Mouse (Mus musculus) layer of hippocampus, adult 2 months (tissue): ENCODE results near the gene Jak2. TPM values are rescaled to one million over a fixed set of nuclear protein-coding genes. Genes with fewer than 3 reads are reported as not detected.

ENCODE experiments used
- DNase-seq, 2 experiments: peaks; one replicate each; pipeline ENCODE4 v3.0.0; 2022; ENCODE audit warnings: low spot score in 2 of 2
- H3K27ac ChIP-seq: fragments of 200-600 bp; 2 replicates; pipeline ENCODE4 v1.8.1; 2022
- H3K4me3 ChIP-seq: fragments of 200-600 bp; 2 replicates; pipeline ENCODE4 v1.8.1; 2022; ENCODE audit warnings: mild to moderate bottlenecking
- CTCF ChIP-seq: fragments of 200-600 bp; conservative IDR thresholded peaks from 2 replicates; pipeline ENCODE4 v1.8.1; 2022; ENCODE audit warnings: antibody characterized with exemption, mild to moderate bottlenecking, moderate library complexity
- total RNA-seq, 2 experiments: library from RNA; stranded (reverse); gene quantifications; 2 replicates each; pipeline ENCODE4 v1.2.3; 2021

Jak2 gene
- total RNA-seq, 2 experiments from 2014 or later: 27.1 to 28.1 TPM

- H3K4me3 ChIP-seq: no peak overlapping the region
- no peak for TF ChIP-seq CTCF
- no peak overlapping the region for H3K27ac ChIP-seq
- DNase-seq: no peak
Measured at GRCm38 (mm10) chr19:29326822-29327552, 75.4 kb downstream of the Jak2 start.

GRCm38 (mm10) chr19:29334068-29334745 lies 82.6 kb downstream of the Jak2 start, which contains the start of gene Rln1:
TSS of gene Rln1 (minus strand) at chr19:29334670.
- no peak for TF ChIP-seq CTCF
- no peak within 1 kb of the TSS for H3K27ac ChIP-seq
- H3K4me3 ChIP-seq: peak within 1 kb of the TSS; percentile 54
- no peak for DNase-seq

- TF ChIP-seq CTCF: peak; percentile 41
- H3K27ac ChIP-seq: no peak overlapping the region
- DNase-seq: no peak
Measured at GRCm38 (mm10) chr19:29336624-29337023, 85.0 kb downstream of the Jak2 start.

GRCm38 (mm10) chr19:29341029-29341428 lies 89.4 kb downstream of the Jak2 start:
- no peak for TF ChIP-seq CTCF
- Histone ChIP-seq H3K27ac (no peak overlapping the region), H3K4me3 (no peak overlapping the region)
- DNase-seq: no peak

More at GRCm38 (mm10) chr19:29336624-29337023, 85.0 kb downstream of the Jak2 start:
- no peak overlapping the region for H3K4me3 ChIP-seq

GRCm38 (mm10) chr19:29342281-29342680 lies 90.7 kb downstream of the Jak2 start:
- DNase-seq: no peak
- TF ChIP-seq CTCF: no peak

GRCm38 (mm10) chr19:29344868-29345267 lies 93.2 kb downstream of the Jak2 start:
- no peak overlapping the region for H3K4me3 ChIP-seq
- TF ChIP-seq CTCF: no peak
- DNase-seq: no peak
- no peak overlapping the region for H3K27ac ChIP-seq

More at GRCm38 (mm10) chr19:29342281-29342680, 90.7 kb downstream of the Jak2 start:
- Histone ChIP-seq H3K27ac (no peak overlapping the region), H3K4me3 (no peak overlapping the region)

- no peak overlapping the region for H3K27ac ChIP-seq
- H3K4me3 ChIP-seq: no peak overlapping the region
- TF ChIP-seq CTCF: no peak
- DNase-seq: no peak
Measured at GRCm38 (mm10) chr19:29345636-29346035, 94.0 kb downstream of the Jak2 start.

- no peak overlapping the region for H3K4me3 ChIP-seq
- no peak for TF ChIP-seq CTCF
- no peak overlapping the region for H3K27ac ChIP-seq
- DNase-seq: no peak
Measured at GRCm38 (mm10) chr19:29350991-29351390, 99.4 kb downstream of the Jak2 start.

- peak overlapping the region; percentile 25 for H3K4me3 ChIP-seq
- DNase-seq: peak; percentile 81 to 90
- peak overlapping the region; percentile 57; the same call in 1 of the 2 replicates for H3K27ac ChIP-seq
- TF ChIP-seq CTCF: peak; percentile 94
Measured at GRCm38 (mm10) chr19:29354895-29355877, 103.6 kb downstream of the Jak2 start.

GRCm38 (mm10) chr19:29356281-29356680 lies 104.7 kb downstream of the Jak2 start:
- Histone ChIP-seq H3K4me3 (no peak overlapping the region), H3K27ac (no peak overlapping the region)
- TF ChIP-seq CTCF: no peak
- DNase-seq: no peak

- no peak overlapping the region for H3K27ac ChIP-seq
- DNase-seq: no peak
- H3K4me3 ChIP-seq: no peak overlapping the region
- TF ChIP-seq CTCF: no peak
Measured at GRCm38 (mm10) chr19:29360251-29360650, 108.6 kb downstream of the Jak2 start.

- peak overlapping the region; percentile 85 for H3K4me3 ChIP-seq
- TF ChIP-seq CTCF: no peak
- DNase-seq: peak; percentile 86 to 92
- H3K27ac ChIP-seq: peak overlapping the region; percentile 89
Measured at GRCm38 (mm10) chr19:29361468-29362130, 110.0 kb downstream of the Jak2 start.
